Mouse (Mus musculus): ENCODE results near the gene Faf1. TPM values are rescaled to one million over a fixed set of nuclear protein-coding genes. Genes with fewer than 3 reads are reported as not detected.

The Faf1 gene
- polyA plus RNA-seq, 1 experiment from 2014 or later, result 32.5 TPM

- DNase-seq (ENCODE audit: low spot score), result peak; percentile 36
- Histone ChIP-seq H3K4me3 (peak overlapping the region; percentile 9; the same call in 1 of the 2 replicates), H3K9me3 (no peaks in the 10 kb centered on the region), H3K27me3 (ENCODE audit: insufficient read depth, poor library complexity, severe bottlenecking) (peaks cover 98% of the 10 kb centered on the region), H3K4me1 (replicated peaks) (peaks cover 29% of the 10 kb centered on the region), H3K27ac (no peak overlapping the region), H3K36me3 (no peaks in the 10 kb centered on the region)
- 2% methylated on average over 33 of the region's 33 CpGs for whole genome bisulfite sequencing
Measured at GRCm38 (mm10) chr4:109974655-109975380, 298.4 kb downstream of the Faf1 start.

GRCm38 (mm10) chr4:109975381-109976240, 299.2 kb downstream of the Faf1 start:
- no peak overlapping the region for H3K4me3 ChIP-seq
- 8% methylated on average over 25 of the region's 25 CpGs for WGBS
- H3K27ac ChIP-seq, result no peak overlapping the region
- no peaks in the 10 kb centered on the region for H3K36me3 ChIP-seq
- peaks cover 100% of the 10 kb centered on the region for H3K27me3 ChIP-seq (ENCODE audit: insufficient read depth, poor library complexity, severe bottlenecking)
- DNase-seq (ENCODE audit: low spot score), result peak; percentile 37
- H3K4me1 ChIP-seq (replicated peaks), result peaks cover 36% of the 10 kb centered on the region
- H3K9me3 ChIP-seq, result no peaks in the 10 kb centered on the region

- Histone ChIP-seq H3K36me3 (no peaks in the 10 kb centered on the region), H3K27ac (no peak overlapping the region), H3K4me3 (peak overlapping the region; percentile 60; the same call in 1 of the 2 replicates), H3K27me3 (ENCODE audit: insufficient read depth, poor library complexity, severe bottlenecking) (peaks cover 100% of the 10 kb centered on the region), H3K4me1 (replicated peaks) (peaks cover 37% of the 10 kb centered on the region), H3K9me3 (no peaks in the 10 kb centered on the region)
- peak; percentile 49 for DNase-seq (ENCODE audit: low spot score)
- WGBS, result 2% methylated on average over 34 of the region's 34 CpGs
Measured at GRCm38 (mm10) chr4:109976273-109977147, 300.1 kb downstream of the Faf1 start.

DNA sequence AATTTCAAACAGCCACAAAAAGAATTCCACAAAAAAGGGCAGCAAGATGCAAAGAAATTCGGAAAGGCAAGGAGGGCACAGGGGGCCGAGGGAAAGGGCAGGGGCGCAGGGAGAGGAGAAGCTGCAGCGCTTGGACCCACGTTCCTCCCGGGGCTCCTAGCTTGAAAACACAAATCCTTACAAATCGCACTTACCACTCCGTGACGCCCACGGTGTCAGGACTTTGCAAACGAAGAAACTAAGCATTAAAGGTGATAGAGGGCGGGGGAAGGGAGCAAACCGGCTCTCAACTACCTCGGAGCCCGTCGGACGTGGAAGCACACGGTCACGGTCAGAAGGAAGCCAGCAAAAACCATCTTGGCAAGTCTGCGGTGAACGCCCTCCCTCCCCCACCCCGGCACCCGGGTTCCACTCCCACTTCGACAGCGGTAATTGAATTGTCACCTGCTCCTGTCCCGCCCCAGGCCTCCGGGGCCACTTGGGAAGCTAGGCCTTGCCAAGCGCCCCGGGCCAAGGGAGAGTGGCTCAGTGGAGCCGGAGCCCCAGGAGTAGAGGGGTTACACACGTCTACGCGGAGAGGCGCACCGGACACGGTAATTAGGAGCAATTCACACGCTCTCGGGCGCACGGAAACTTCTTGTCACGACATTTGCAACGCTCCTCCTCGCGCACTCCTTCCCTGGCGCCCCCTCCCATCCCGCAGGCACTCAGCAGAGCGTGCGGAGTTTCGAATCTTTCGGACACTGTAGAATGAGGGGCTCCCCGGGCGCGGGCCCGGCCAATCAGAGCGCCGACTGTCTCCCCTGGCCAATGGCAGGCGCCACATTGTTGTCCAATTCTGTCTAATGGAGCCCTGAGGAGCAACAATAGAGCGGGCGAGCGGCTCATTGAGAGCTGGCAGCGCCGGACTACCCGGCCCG, 301.0 kb downstream of the Faf1 start, which contains the start of gene Dmrta2:
TSS of gene Dmrta2 (plus strand) at position 906 of the 920 bp plus-strand sequence.
- under 1% methylated on average over 64 of the region's 64 CpGs for WGBS
- Histone ChIP-seq H3K27me3 (ENCODE audit: insufficient read depth, poor library complexity, severe bottlenecking) (peaks cover 100% of the 10 kb centered on the region), H3K9me3 (no peaks in the 10 kb centered on the region), H3K36me3 (no peaks in the 10 kb centered on the region), H3K27ac (peak within 1 kb of the TSS; percentile 83), H3K4me1 (replicated peaks) (peaks cover 46% of the 10 kb centered on the region), H3K4me3 (peak within 1 kb of the TSS; percentile 60)
- peak; percentile 91 for DNase-seq (ENCODE audit: low spot score)

DNA sequence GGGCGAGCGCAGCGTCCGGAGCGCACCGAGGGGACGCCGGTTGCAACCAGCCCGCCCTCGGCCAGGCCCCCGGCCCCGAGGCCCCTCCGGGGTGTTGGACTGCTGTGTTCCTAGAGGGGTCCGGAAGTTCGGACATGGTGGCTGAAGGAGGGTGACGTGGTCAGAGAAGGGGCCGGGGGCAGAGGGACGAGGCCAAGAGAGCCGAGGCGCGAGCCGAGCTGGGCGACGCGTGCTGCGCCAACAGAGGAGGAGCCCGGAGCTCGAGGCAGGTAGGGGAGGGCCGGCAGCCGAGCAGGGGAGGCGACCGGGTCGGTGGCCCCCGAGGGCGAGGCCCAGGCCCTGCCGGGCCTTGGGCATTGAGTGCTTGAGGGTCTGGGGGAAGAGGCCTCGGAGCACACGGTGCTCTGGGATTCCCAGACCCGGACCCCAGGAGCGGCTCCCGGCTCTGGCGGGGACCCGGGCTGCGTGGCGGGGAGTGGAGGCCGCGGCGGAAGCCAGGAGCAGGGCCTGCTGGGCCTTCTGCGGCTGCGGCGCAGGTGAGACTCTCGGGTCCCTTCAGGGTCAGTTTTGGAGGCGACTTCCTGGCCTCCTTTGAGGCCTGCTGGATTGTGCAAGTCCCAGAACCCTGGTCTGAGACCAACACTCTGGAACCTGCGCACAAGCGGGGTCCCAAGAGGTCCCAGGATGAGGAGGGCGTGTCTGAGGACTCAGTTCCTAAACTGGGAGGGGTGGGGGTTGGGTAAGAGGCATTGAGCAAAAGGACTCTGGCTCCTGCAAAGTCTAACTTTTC, 301.9 kb downstream of the Faf1 start:
- H3K27ac ChIP-seq, result peak overlapping the region; percentile 83
- no peaks in the 10 kb centered on the region for H3K9me3 ChIP-seq
- H3K36me3 ChIP-seq, result no peaks in the 10 kb centered on the region
- WGBS, result under 1% methylated on average over 56 of the region's 56 CpGs
- no peak for DNase-seq (ENCODE audit: low spot score)
- H3K27me3 ChIP-seq (ENCODE audit: insufficient read depth, poor library complexity, severe bottlenecking), result peaks cover 100% of the 10 kb centered on the region
- H3K4me1 ChIP-seq (replicated peaks), result peaks cover 50% of the 10 kb centered on the region
- H3K4me3 ChIP-seq, result peak overlapping the region; percentile 60

GRCm38 (mm10) chr4:109978858-109979340, 302.5 kb downstream of the Faf1 start:
- Histone ChIP-seq H3K36me3 (no peaks in the 10 kb centered on the region), H3K27ac (no peak overlapping the region), H3K27me3 (ENCODE audit: insufficient read depth, poor library complexity, severe bottlenecking) (peaks cover 100% of the 10 kb centered on the region), H3K9me3 (no peaks in the 10 kb centered on the region), H3K4me1 (replicated peaks) (peaks cover 54% of the 10 kb centered on the region), H3K4me3 (peak overlapping the region; percentile 60)
- no peak for DNase-seq (ENCODE audit: low spot score)
- 1% methylated on average over 9 of the region's 9 CpGs for WGBS

DNA sequence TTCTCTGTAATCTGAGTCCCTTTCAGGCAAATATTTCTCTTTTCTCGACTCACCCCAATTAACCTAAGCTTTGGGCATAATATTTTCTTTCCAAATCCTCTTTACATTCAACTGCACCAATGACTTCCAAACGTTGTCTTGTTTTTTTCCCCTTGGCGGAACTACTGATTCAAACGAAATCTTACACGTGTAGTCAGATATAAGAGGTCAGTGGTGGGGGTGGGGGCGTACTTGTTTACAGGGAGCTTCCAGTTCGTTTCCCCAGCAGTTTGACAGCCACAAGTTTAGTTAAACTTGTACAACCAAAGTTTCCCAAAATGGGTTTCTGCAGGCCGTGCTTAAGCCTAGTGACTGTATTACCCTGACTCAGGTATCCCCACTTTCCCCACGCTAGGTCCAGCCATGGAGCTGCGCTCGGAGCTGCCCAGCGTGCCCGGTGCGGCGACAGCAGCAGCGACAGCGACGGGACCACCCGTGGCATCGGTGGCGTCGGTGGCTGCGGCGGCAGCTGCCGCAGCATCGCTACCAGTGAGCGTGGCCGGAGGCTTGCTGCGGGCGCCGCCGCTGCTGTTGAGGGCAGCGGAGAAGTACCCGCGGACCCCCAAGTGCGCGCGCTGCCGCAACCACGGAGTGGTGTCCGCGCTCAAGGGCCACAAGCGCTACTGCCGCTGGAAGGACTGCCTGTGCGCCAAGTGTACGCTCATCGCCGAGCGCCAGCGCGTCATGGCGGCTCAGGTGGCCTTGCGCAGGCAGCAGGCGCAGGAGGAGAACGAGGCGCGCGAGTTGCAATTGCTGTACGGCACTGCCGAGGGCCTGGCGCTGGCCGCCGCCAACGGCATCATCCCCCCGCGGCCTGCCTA, 303.3 kb downstream of the Faf1 start:
- peak overlapping the region; percentile 60 for H3K4me3 ChIP-seq
- under 1% methylated on average over 66 of the region's 66 CpGs for WGBS
- peaks cover 100% of the 10 kb centered on the region for H3K27me3 ChIP-seq (ENCODE audit: insufficient read depth, poor library complexity, severe bottlenecking)
- no peaks in the 10 kb centered on the region for H3K9me3 ChIP-seq
- peak; percentile 62 for DNase-seq (ENCODE audit: low spot score)
- peaks cover 51% of the 10 kb centered on the region for H3K4me1 ChIP-seq (replicated peaks)
- peak overlapping the region; percentile 45; the same call in 1 of the 2 replicates for H3K27ac ChIP-seq
- no peaks in the 10 kb centered on the region for H3K36me3 ChIP-seq

DNA sequence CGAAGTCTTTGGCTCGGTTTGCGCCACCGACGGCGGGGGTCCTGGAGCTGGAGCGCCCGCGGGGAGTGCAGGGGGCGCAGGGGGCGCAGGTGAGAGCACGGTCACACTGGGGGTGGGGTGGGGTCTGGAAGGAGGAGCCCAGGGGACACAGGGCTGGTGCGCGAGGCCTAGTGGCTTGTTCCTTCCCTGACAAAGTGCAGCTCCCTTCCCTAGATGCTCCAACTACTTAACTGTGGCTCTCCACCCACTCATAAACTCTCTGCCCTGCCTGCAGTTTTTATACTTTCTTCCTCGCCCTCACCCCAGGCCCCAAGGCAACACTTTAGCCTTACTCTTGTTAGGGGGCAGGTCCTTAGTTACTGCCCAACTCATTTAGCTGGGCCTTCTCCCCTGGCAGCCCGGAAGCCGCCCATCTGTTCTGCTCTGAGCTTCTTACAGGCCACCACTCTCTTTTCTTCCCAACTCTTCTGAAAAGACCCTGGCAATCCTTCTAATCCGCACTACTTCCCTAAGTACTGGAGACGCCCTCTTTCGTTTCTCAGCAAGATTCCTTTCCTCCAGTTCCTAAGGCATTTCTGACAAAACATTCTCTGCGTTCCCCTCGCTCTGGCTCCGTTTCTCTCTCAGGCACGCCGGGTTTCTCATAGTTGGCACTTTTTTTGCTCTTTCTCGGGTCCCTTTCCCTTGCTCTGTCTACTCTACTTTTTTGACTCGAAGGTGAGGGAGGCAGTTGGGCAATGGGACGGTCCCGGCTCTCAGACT, 304.1 kb downstream of the Faf1 start:
- Histone ChIP-seq H3K9me3 (no peaks in the 10 kb centered on the region), H3K27me3 (ENCODE audit: insufficient read depth, poor library complexity, severe bottlenecking) (peaks cover 100% of the 10 kb centered on the region), H3K4me3 (peak overlapping the region; percentile 41), H3K36me3 (no peaks in the 10 kb centered on the region), H3K27ac (peak overlapping the region; percentile 45; the same call in 1 of the 2 replicates), H3K4me1 (replicated peaks) (peaks cover 47% of the 10 kb centered on the region)
- 1% methylated on average over 29 of the region's 29 CpGs for WGBS
- no peak for DNase-seq (ENCODE audit: low spot score)

DNA sequence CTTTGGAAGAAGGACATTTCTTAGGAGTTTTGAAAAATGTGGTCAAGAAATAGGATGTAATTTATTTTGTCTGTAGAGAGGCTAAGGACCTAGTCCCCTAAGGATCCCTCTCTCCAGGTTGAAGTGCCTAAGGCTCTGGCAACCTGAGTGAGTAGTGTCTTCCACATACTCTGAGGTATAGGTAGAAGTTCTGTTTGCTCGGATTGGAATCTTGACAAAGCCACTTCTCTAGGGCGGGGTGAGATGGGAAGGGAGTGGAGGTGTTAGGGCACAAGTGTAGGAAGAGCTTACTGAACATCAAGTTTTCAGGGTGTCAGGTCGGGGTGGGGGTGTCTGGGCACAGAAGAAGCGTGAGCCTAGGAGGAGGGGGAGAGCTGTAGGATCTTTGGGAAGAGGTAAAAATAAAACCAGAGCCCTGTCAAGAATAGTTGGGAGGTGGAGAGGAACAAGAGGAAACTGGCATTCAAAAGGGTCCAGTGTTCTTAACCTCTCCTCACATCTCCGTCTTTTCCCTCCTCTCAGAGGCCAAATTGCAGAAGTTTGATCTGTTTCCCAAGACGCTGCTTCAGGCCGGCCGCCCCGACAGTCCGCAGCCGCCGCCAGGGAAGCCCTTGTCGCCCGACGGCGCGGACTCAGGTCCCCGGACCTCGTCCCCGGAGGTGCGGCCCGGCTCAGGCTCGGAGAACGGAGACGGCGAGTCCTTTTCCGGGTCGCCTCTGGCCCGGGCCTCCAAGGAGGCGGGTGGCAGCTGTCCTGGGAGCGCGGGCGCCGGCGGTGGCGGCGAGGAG, 304.9 kb downstream of the Faf1 start:
- H3K27me3 ChIP-seq (ENCODE audit: insufficient read depth, poor library complexity, severe bottlenecking), result peaks cover 100% of the 10 kb centered on the region
- DNase-seq (ENCODE audit: low spot score), result peak; percentile 56
- H3K27ac ChIP-seq, result peak overlapping the region; percentile 29; the same call in 1 of the 2 replicates
- H3K9me3 ChIP-seq, result no peaks in the 10 kb centered on the region
- H3K36me3 ChIP-seq, result no peaks in the 10 kb centered on the region
- peaks cover 47% of the 10 kb centered on the region for H3K4me1 ChIP-seq (replicated peaks)
- peak overlapping the region; percentile 46 for H3K4me3 ChIP-seq
- under 1% methylated on average over 37 of the region's 37 CpGs for WGBS

All from hindbrain, embryonic 10.5 days (tissue).